Mouse (Mus musculus): ENCODE results near the gene Fa2h. TPM values are rescaled to one million over a fixed set of nuclear protein-coding genes. Genes with fewer than 3 reads are reported as not detected.

Fa2h gene
- not detected for polyA plus RNA-seq (2017; shearing (Covaris generic))

GRCm38 (mm10) chr8:111393391-111394363, at the start of gene Fa2h:
Fa2h (minus strand) TSS chr8:111393824.

GRCm38 (mm10) chr8:111337890-111338347, 55.7 kb downstream of the Fa2h start, which contains the start of gene Mlkl:
Mlkl (minus strand) TSS chr8:111338177.

DNA sequence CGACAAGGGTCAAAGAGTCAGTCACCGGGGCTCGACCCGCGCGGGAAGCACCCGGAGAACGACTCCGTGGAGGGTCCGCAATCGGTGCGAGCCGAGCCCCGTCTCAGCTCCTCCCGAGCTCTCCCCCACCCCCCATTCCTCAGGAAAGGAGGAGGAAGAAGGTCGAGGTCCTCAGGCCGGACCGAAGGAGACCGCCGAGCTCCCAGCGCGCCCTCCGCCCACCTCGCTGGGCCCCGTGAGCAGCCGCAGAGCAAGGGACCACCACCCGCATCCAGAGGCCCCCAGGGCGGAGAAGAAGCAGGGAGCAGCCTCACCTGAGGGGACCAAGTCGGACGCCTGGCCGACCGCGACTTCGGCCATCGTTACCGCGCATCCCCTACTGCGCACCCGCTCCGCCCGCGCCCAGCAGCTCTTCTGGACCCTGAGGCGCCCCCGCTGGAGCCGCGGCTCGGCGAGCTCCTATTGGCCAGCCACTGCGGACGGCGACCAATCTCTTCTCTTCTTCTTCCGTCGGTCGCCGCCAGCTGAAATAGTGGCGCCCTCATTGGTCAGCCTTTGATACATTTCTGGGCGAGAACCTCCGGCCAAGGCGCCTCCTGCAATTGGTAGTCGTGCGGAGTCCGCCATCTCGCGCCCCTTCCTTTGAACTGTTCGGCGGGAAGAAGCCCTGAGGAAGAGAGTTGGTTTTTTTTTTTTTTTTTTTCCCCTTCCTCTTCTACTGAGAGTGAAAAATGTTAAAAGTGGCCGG, 93.6 kb downstream of the Fa2h start, which contains the start of gene Rfwd3:
Rfwd3 (minus strand) TSS at position 402 of the 748 bp plus-strand sequence.

Other genes with a start within 250 kb of the Fa2h start
- 46.6 TPM for gene Glg1, start 134.6 kb downstream of the Fa2h start, polyA plus RNA-seq (2017; shearing (Covaris generic))
- 61.3 TPM for gene Rfwd3, start 93.6 kb downstream of the Fa2h start, polyA plus RNA-seq (2017; shearing (Covaris generic))
- 4.9 TPM for gene Mlkl, start 55.6 kb downstream of the Fa2h start, polyA plus RNA-seq (2017; shearing (Covaris generic))
- 6.5 TPM for gene Wdr59, start 128.3 kb upstream of the Fa2h start, polyA plus RNA-seq (2017; shearing (Covaris generic))
- 21.8 TPM for gene Znrf1, start 142.3 kb upstream of the Fa2h start, polyA plus RNA-seq (2017; shearing (Covaris generic))
- gene Ldhd, start 236.6 kb upstream of the Fa2h start, polyA plus RNA-seq (2017; shearing (Covaris generic)): 2.5 TPM
- gene Zfp1, start 249.6 kb upstream of the Fa2h start, polyA plus RNA-seq (2017; shearing (Covaris generic)): 49.5 TPM

All from inflammation-experienced regulatory T-cells, adult 16 weeks (primary cell).